Mouse (Mus musculus): ENCODE measurements around the gene Fam19a3. TPM values are rescaled to one million over a fixed set of nuclear protein-coding genes. Genes with fewer than 3 reads are reported as not detected.

The Fam19a3 gene
- polyA plus RNA-seq, 1 experiment from 2014 or later = 0.03 TPM

DNA sequence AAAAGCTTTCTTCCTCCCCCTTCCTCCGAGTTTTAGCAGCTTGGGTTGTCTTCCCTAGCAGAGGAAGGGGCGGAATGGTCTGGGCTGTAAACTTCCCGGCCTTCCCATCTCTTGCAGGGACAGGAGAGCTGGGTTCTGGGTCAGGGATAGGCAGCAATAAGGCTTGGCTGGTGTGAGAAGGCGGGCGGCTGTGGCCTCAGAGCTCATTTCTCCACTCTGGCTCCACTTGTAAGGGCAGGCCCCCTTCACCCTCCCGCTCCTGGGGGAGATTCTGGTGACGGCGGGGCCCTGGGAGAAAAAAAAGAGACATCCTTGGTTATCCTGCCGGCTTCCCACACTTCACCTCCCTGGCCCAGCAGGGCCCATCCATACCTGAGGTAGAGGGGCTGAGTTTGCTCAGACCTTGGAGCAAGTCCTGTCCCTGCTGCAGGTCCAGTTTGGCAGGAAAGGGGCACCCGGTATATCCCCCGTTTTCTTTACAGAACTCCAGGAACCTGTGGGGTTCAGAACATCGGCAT lies 13.4 kb upstream of the Fam19a3 start:
- no peaks in the 10 kb centered on the region for H3K27me3 ChIP-seq (ENCODE audit: control insufficient read depth, insufficient read depth, low read length)
- WGBS = 41% methylated on average over 12 of the region's 12 CpGs
- no peak overlapping the region for H3K4me3 ChIP-seq (replicated peaks; ENCODE audit: low read length)
- peak overlapping the region; percentile 49 for H3K9ac ChIP-seq (ENCODE audit: low read length)
- H3K27ac ChIP-seq (ENCODE audit: low read length) = peak overlapping the region; percentile 94
- peaks cover 58% of the 10 kb centered on the region for H3K4me1 ChIP-seq (ENCODE audit: control insufficient read depth, insufficient read depth, low read length)
- H3K36me3 ChIP-seq (ENCODE audit: control insufficient read depth, insufficient read depth, low read length) = peaks cover 22% of the 10 kb centered on the region
- no peaks in the 10 kb centered on the region for H3K9me3 ChIP-seq (replicated peaks; ENCODE audit: control insufficient read depth, low read length)
- no peak for ATAC-seq (ENCODE audit: insufficient read depth, low FRiP score)
- H3K4me2 ChIP-seq (ENCODE audit: low read depth, low read length) = no peak overlapping the region

DNA sequence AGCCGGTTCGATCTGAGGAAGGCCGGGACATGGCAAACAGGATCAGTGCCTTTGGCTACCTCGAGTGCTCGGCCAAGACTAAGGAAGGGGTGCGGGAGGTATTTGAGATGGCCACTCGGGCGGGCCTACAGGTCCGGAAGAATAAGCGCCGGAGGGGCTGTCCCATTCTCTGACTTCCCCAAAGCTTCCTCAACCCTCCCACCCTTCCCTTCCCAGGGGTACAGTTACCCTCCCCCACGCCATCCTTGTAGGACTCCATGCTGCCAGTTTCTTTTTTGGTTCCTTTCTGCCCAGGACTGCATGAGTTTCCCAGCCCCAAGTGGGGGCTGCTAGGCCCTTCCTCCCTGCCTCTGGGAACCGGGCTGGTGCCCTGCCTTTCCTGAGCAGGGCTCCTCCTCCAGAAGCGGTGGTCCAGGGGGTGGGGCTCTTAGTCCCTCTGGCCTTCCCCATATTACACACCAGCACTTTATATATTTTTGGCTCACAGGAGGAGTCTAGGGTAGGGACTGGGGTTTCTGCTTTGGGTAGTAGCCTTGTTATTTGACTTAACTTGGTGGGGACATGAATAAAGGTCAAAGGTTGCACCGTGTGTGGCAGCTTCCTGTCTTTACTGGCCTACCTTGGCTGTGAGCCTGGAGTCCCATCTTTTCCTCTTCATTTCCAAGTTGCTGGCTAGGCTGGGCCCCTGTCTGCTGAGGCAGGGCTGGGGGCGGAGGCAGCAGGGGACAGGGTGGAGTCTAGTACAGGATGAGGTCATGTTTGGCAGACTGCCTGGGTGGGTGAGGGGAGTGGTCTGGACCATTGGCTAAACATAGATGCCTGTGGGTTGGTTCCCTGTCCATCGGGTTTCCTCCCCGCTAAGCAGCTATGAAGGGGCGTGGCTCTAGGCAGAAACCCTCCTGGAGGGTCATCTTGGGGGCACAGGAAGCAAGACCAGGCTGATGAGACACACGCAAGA lies 12.5 kb upstream of the Fam19a3 start:
- H3K27me3 ChIP-seq (ENCODE audit: control insufficient read depth, insufficient read depth, low read length) = no peaks in the 10 kb centered on the region
- peak overlapping the region; percentile 94 for H3K27ac ChIP-seq (ENCODE audit: low read length)
- H3K9ac ChIP-seq (ENCODE audit: low read length) = peak overlapping the region; percentile 54
- peak; percentile 92 for ATAC-seq (ENCODE audit: insufficient read depth, low FRiP score)
- peak overlapping the region; percentile 31; the same call in 1 of the 2 replicates for H3K4me2 ChIP-seq (ENCODE audit: low read depth, low read length)
- no peak overlapping the region for H3K4me3 ChIP-seq (replicated peaks; ENCODE audit: low read length)
- no peaks in the 10 kb centered on the region for H3K9me3 ChIP-seq (replicated peaks; ENCODE audit: control insufficient read depth, low read length)
- 42% methylated on average over 20 of the region's 20 CpGs for WGBS
- H3K36me3 ChIP-seq (ENCODE audit: control insufficient read depth, insufficient read depth, low read length) = peaks cover 14% of the 10 kb centered on the region; the same call in 1 of the 2 replicates
- peaks cover 58% of the 10 kb centered on the region for H3K4me1 ChIP-seq (ENCODE audit: control insufficient read depth, insufficient read depth, low read length)

DNA sequence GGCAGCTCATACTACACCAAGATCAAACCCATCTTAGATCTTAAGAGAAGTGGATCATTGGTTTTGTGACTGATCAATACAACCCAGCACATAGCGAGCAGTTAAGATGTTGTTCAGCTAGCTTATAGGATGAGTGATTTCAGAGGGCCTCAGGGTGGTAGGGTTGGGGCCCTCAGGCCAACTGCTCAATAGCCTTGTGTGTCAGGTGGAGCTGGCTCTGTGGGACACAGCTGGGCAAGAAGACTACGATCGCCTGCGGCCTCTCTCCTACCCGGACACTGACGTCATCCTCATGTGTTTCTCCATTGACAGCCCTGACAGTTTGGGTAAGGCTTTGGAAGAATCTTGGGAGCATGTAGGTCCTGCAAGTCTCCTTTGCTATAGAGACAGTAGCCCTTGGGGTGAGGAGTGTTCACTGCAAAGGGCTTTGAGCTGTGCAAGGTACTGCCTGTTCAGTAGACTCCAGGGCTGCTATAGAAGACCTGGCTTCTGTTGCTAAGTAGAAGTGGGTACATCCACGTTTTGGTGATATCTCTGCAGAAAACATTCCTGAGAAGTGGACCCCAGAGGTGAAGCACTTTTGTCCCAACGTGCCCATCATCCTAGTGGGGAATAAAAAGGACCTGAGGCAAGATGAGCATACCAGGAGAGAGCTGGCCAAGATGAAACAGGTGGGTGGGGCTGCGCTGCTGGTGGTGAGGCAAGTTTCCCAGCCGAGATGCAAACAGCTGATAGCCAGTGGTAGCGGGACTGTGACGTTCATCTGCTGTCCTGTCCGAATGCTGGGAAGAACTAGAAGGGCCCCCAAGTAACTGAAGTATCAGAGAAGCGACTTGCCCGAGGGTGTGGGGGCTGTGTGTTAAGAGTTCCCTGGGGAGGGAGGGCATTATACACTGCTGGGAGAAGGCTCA lies 11.0 kb upstream of the Fam19a3 start:
- Histone ChIP-seq H3K27ac (ENCODE audit: low read length) (no peak overlapping the region; the same call in 1 of the 2 replicates), H3K4me1 (ENCODE audit: control insufficient read depth, insufficient read depth, low read length) (peaks cover 58% of the 10 kb centered on the region)

DNA sequence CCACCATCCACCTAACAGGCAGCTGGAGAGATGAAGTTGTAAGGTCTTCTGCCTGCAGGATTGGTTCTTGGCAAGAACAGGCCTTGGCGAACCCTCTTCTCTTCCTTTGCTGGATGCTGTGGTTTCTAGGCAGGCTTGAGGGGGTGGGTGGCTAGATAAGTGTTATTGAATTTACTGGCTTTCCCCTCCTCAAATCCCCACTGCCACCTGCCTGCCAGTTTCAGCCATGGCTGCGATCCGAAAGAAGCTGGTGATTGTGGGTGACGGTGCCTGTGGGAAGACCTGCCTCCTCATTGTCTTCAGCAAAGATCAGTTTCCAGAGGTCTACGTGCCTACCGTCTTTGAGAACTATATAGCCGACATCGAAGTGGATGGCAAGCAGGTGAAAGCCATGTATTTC lies 10.0 kb upstream of the Fam19a3 start:
- no peaks in the 10 kb centered on the region for H3K9me3 ChIP-seq (replicated peaks; ENCODE audit: control insufficient read depth, low read length)
- no peaks in the 10 kb centered on the region for H3K27me3 ChIP-seq (ENCODE audit: control insufficient read depth, insufficient read depth, low read length)
- H3K4me1 ChIP-seq (ENCODE audit: control insufficient read depth, insufficient read depth, low read length) = peaks cover 58% of the 10 kb centered on the region
- no peak overlapping the region for H3K4me3 ChIP-seq (replicated peaks; ENCODE audit: low read length)
- 0 out of 2 replicates have a peak, but pooled peaks cover 9% of the 10 kb centered on the region for H3K36me3 ChIP-seq (ENCODE audit: control insufficient read depth, insufficient read depth, low read length)
- H3K27ac ChIP-seq (ENCODE audit: low read length) = no peak overlapping the region
- ATAC-seq (ENCODE audit: insufficient read depth, low FRiP score) = no peak
- 0 out of 2 replicates have a peak overlapping the region, but pooled peaks have one; percentile 20 for H3K9ac ChIP-seq (ENCODE audit: low read length)
- 87% methylated on average over 8 of the region's 8 CpGs for WGBS
- H3K4me2 ChIP-seq (ENCODE audit: low read depth, low read length) = peak overlapping the region; percentile 81; the same call in 1 of the 2 replicates

More for the DNA sequence above, 11.0 kb upstream of the Fam19a3 start:
- H3K27me3 ChIP-seq (ENCODE audit: control insufficient read depth, insufficient read depth, low read length) = no peaks in the 10 kb centered on the region
- no peak overlapping the region; the same call in 1 of the 2 replicates for H3K9ac ChIP-seq (ENCODE audit: low read length)
- no peak overlapping the region for H3K4me2 ChIP-seq (ENCODE audit: low read depth, low read length)
- H3K36me3 ChIP-seq (ENCODE audit: control insufficient read depth, insufficient read depth, low read length) = 0 out of 2 replicates have a peak, but pooled peaks cover 9% of the 10 kb centered on the region
- no peak for ATAC-seq (ENCODE audit: insufficient read depth, low FRiP score)
- WGBS = 52% methylated on average over 15 of the region's 15 CpGs
- H3K4me3 ChIP-seq (replicated peaks; ENCODE audit: low read length) = no peak overlapping the region
- H3K9me3 ChIP-seq (replicated peaks; ENCODE audit: control insufficient read depth, low read length) = no peaks in the 10 kb centered on the region

DNA sequence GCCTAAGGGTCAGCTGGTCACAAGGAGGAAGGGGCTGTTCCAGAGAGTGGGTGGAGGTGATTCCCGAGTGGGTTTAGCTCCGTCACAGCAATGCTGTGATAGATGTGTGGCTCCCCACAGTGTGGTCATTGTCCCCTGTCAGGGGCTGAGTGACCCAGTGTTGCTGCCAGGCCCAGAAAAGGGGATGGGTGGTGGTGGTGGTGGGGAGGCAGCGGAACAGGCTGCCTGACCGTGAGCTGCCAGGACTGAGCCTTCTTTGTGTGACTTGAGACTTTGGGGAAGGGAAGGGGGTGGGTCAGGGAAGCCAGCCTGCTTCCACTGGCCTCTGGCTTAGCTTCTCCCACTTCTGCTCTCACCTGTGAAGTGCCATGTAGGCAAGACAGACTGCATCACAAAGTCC lies 9.4 kb upstream of the Fam19a3 start:
- Histone ChIP-seq H3K9me3 (replicated peaks; ENCODE audit: control insufficient read depth, low read length) (no peaks in the 10 kb centered on the region), H3K4me1 (ENCODE audit: control insufficient read depth, insufficient read depth, low read length) (peaks cover 56% of the 10 kb centered on the region), H3K9ac (ENCODE audit: low read length) (peak overlapping the region; percentile 87), H3K4me2 (ENCODE audit: low read depth, low read length) (peak overlapping the region; percentile 81), H3K36me3 (ENCODE audit: control insufficient read depth, insufficient read depth, low read length) (0 out of 2 replicates have a peak, but pooled peaks cover 9% of the 10 kb centered on the region), H3K27ac (ENCODE audit: low read length) (peak overlapping the region; percentile 93), H3K4me3 (replicated peaks; ENCODE audit: low read length) (peak overlapping the region; percentile 75), H3K27me3 (ENCODE audit: control insufficient read depth, insufficient read depth, low read length) (no peaks in the 10 kb centered on the region)
- WGBS = 23% methylated on average over 4 of the region's 4 CpGs
- ATAC-seq (ENCODE audit: insufficient read depth, low FRiP score) = no peak

DNA sequence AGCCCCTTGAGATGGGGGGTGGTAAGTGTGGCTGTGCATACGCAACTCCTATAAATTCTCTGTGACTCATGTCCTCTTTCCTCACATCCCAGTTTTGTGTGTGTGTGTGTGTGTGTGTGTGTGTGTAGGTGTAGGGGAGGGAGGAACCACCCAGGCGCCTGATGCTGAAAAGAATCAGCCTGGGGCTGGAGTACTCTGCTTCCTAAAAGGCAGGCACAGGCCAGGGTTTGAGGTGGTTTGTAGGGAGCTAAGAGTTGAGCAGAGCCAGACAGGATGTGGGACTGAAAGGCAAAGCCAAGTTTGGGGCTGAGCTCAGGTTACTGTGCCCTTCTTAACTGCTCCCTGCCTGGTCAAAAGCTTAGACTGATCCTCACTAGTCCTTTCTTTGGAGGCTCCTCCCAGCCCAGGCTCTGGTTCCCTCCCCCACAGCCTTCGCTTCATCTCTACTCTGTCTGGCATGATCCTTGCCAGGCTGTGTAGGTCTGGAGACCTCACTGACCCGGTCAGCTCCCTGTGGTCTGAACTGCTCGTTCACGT lies 8.8 kb upstream of the Fam19a3 start:
- H3K9ac ChIP-seq (ENCODE audit: low read length) = peak overlapping the region; percentile 87
- no peaks in the 10 kb centered on the region for H3K27me3 ChIP-seq (ENCODE audit: control insufficient read depth, insufficient read depth, low read length)
- peaks cover 50% of the 10 kb centered on the region for H3K4me1 ChIP-seq (ENCODE audit: control insufficient read depth, insufficient read depth, low read length)
- 21% methylated on average over 6 of the region's 6 CpGs for WGBS
- 0 out of 2 replicates have a peak, but pooled peaks cover 9% of the 10 kb centered on the region for H3K36me3 ChIP-seq (ENCODE audit: control insufficient read depth, insufficient read depth, low read length)
- peak overlapping the region; percentile 75 for H3K4me3 ChIP-seq (replicated peaks; ENCODE audit: low read length)
- no peak for ATAC-seq (ENCODE audit: insufficient read depth, low FRiP score)
- peak overlapping the region; percentile 93 for H3K27ac ChIP-seq (ENCODE audit: low read length)
- H3K4me2 ChIP-seq (ENCODE audit: low read depth, low read length) = peak overlapping the region; percentile 81
- no peaks in the 10 kb centered on the region for H3K9me3 ChIP-seq (replicated peaks; ENCODE audit: control insufficient read depth, low read length)

DNA sequence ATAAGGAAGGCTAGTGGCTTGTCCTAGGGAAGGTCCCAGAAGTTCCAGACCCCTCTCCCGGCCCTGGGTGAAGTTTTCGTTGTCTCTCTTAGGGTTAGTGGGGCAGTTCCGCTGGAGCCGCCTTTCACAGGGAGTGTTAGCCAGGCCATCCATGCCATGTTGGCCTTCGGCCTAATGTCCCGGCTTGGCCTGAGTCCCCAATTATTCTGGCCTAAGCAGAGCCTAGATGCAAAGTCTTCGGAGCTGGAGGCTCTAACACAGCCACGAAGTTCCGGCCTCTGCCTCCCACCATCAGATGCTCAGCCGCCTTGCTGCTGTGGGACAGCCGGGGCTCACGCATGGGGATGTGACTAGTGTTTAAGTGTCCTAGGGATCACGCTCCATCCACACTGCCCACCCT lies 8.2 kb upstream of the Fam19a3 start:
- Histone ChIP-seq H3K27ac (ENCODE audit: low read length) (peak overlapping the region; percentile 93), H3K9me3 (replicated peaks; ENCODE audit: control insufficient read depth, low read length) (no peaks in the 10 kb centered on the region), H3K27me3 (ENCODE audit: control insufficient read depth, insufficient read depth, low read length) (no peaks in the 10 kb centered on the region), H3K4me2 (ENCODE audit: low read depth, low read length) (peak overlapping the region; percentile 81), H3K9ac (ENCODE audit: low read length) (peak overlapping the region; percentile 87), H3K36me3 (ENCODE audit: control insufficient read depth, insufficient read depth, low read length) (0 out of 2 replicates have a peak, but pooled peaks cover 9% of the 10 kb centered on the region), H3K4me3 (replicated peaks; ENCODE audit: low read length) (peak overlapping the region; percentile 75), H3K4me1 (ENCODE audit: control insufficient read depth, insufficient read depth, low read length) (peaks cover 44% of the 10 kb centered on the region)
- 32% methylated on average over 13 of the region's 13 CpGs for WGBS
- ATAC-seq (ENCODE audit: insufficient read depth, low FRiP score) = no peak

DNA sequence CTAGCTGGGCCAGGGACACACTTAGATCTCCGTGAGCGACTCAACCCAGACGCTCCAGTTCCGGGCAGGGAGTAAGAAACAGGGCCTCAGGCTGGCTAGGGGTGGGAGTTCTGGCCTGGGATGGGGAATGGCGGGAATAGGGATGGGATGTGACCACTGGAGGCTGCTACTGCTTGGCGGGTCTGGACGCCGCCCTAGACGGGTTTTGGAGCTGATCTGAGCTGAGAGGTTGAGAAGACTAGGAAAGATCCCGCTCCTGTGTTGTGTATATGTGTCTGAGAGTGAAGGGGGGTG lies 7.6 kb upstream of the Fam19a3 start:
- 3% methylated on average over 10 of the region's 10 CpGs for WGBS
- peak overlapping the region; percentile 93 for H3K27ac ChIP-seq (ENCODE audit: low read length)
- H3K4me2 ChIP-seq (ENCODE audit: low read depth, low read length) = peak overlapping the region; percentile 81
- H3K4me3 ChIP-seq (replicated peaks; ENCODE audit: low read length) = peak overlapping the region; percentile 75
- ATAC-seq (ENCODE audit: insufficient read depth, low FRiP score) = no peak
- 0 out of 2 replicates have a peak, but pooled peaks cover 9% of the 10 kb centered on the region for H3K36me3 ChIP-seq (ENCODE audit: control insufficient read depth, insufficient read depth, low read length)
- no peaks in the 10 kb centered on the region for H3K27me3 ChIP-seq (ENCODE audit: control insufficient read depth, insufficient read depth, low read length)
- H3K9me3 ChIP-seq (replicated peaks; ENCODE audit: control insufficient read depth, low read length) = no peaks in the 10 kb centered on the region
- peaks cover 38% of the 10 kb centered on the region for H3K4me1 ChIP-seq (ENCODE audit: control insufficient read depth, insufficient read depth, low read length)
- peak overlapping the region; percentile 87 for H3K9ac ChIP-seq (ENCODE audit: low read length)
